ENCODE assay signal across 10 mouse cellular contexts in the genomic region with DNA sequence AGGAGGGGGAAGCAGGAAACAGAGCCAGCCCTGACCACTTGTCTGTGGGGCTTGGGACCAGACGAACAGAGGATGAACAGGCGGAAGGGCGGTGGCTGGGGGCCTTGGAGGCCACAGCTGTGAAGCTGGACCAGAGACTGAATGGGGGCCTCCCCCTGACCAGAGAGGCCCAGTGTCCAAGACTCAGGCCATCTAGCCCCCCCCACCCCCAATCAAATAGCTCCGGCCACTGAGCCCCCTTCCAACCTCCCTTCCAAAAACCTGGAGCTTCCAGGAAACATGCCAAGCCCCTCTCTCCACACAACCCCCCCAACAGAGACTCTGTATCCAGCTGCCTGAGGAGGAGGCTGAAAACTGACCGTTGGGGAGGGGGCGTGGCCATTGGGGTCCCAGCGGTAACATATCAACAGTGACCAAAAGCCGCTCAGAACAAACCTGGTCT. TPM values are rescaled to one million over a fixed set of nuclear protein-coding genes. Genes with fewer than 3 reads are reported as not detected.
DNase-seq lines count a peak whose midpoint lies in the region; ATAC-seq and TF ChIP-seq lines count a peak whose summit lies in the region.
"Had no signal": no experiment of that assay in that cellular context is flagged by ENCODE, and none has a peak within 500 bp of the region (broad histone marks: within the 10 kb centered on the region; RNA-seq: fewer than 3 reads in every experiment).

No protein-coding gene starts in this region.

- peak; percentile 19; the same call in 1 of the 2 replicates for ATAC-seq in heart, postnatal 0 days (ENCODE audit: insufficient read depth, low read depth)
- ATAC-seq in embryonic facial prominence, embryonic 12.5 days (ENCODE audit: insufficient number of reproducible peaks, insufficient read depth, low FRiP score, low TSS enrichment) = 0 out of 2 replicates have a peak, but pooled peaks have one; percentile 4
- ATAC-seq in hindbrain, embryonic 13.5 days (ENCODE audit: low FRiP score) = peak; percentile 12; the same call in 1 of the 2 replicates
- no peak for ATAC-seq in midbrain, embryonic 15.5 days (replicated peaks)

- H3K4me3 ChIP-seq in heart, postnatal 0 days (ENCODE audit: low read depth, low read length) = no peak overlapping the region
- H3K4me3 ChIP-seq in embryonic facial prominence, embryonic 12.5 days = no peak overlapping the region
- no peak overlapping the region for H3K4me3 ChIP-seq in hindbrain, embryonic 13.5 days
- H3K4me3 ChIP-seq in midbrain, embryonic 15.5 days = no peak overlapping the region

- H3K9ac ChIP-seq in heart, postnatal 0 days (replicated peaks; ENCODE audit: low read depth, low read length) = no peak overlapping the region
- H3K9ac ChIP-seq in embryonic facial prominence, embryonic 12.5 days = no peak overlapping the region
- peak overlapping the region; percentile 56 for H3K9ac ChIP-seq in hindbrain, embryonic 13.5 days
- H3K9ac ChIP-seq in midbrain, embryonic 15.5 days = no peak overlapping the region

- DNase-seq in heart, postnatal 0 days (ENCODE audit: low spot score) = no peak
- no peak for DNase-seq in heart, adult 11 months
- DNase-seq in frontal cortex, postnatal 36 days (ENCODE audit: low spot score in 2 of 2) = no peak
- no peak for DNase-seq in urinary bladder, postnatal 10 days (ENCODE audit: low spot score)
- no peak for DNase-seq in adrenal gland, postnatal 14 days
- DNase-seq: heart, postnatal 36 days had no signal

- H3K36me3 ChIP-seq in heart, postnatal 0 days (replicated peaks; ENCODE audit: control insufficient read depth, insufficient read depth, low read length) = no peaks in the 10 kb centered on the region
- 0 out of 2 replicates have a peak, but pooled peaks cover 4% of the 10 kb centered on the region for H3K36me3 ChIP-seq in embryonic facial prominence, embryonic 12.5 days
- H3K36me3 ChIP-seq in hindbrain, embryonic 13.5 days = peaks cover 15% of the 10 kb centered on the region
- no peaks in the 10 kb centered on the region for H3K36me3 ChIP-seq in midbrain, embryonic 15.5 days (replicated peaks)

- 40% methylated on average over 8 of the region's 8 CpGs for WGBS in heart, postnatal 0 days
- 39% methylated on average over 8 of the region's 8 CpGs for WGBS in embryonic facial prominence, embryonic 12.5 days
- WGBS in hindbrain, embryonic 13.5 days = 35% methylated on average over 8 of the region's 8 CpGs
- 27% methylated on average over 8 of the region's 8 CpGs for WGBS in midbrain, embryonic 15.5 days

- TF ChIP-seq CTCF in heart, postnatal 0 days (IDR thresholded peaks at IDR 0.05; ENCODE audit: low read depth) = no peak

- no peak for TF ChIP-seq EP300 in heart, postnatal 0 days (IDR thresholded peaks at IDR 0.05; ENCODE audit: low read depth)

- H3K9me3 ChIP-seq in heart, postnatal 0 days (replicated peaks; ENCODE audit: control insufficient read depth, low read length) = no peaks in the 10 kb centered on the region
- H3K9me3 ChIP-seq in embryonic facial prominence, embryonic 12.5 days = no peaks in the 10 kb centered on the region
- H3K9me3 ChIP-seq in hindbrain, embryonic 13.5 days = no peaks in the 10 kb centered on the region
- H3K9me3 ChIP-seq in midbrain, embryonic 15.5 days = no peaks in the 10 kb centered on the region

- no peak overlapping the region for H3K4me2 ChIP-seq in heart, postnatal 0 days (ENCODE audit: low read depth, low read length)
- no peak overlapping the region for H3K4me2 ChIP-seq in embryonic facial prominence, embryonic 12.5 days (replicated peaks)
- H3K4me2 ChIP-seq in hindbrain, embryonic 13.5 days = 0 out of 2 replicates have a peak overlapping the region, but pooled peaks have one; percentile 10
- 0 out of 2 replicates have a peak overlapping the region, but pooled peaks have one; percentile 1 for H3K4me2 ChIP-seq in midbrain, embryonic 15.5 days

- no peak overlapping the region for H3K27ac ChIP-seq in heart, postnatal 0 days (ENCODE audit: low read depth)
- 0 out of 2 replicates have a peak overlapping the region, but pooled peaks have one; percentile 26 for H3K27ac ChIP-seq in embryonic facial prominence, embryonic 12.5 days
- H3K27ac ChIP-seq in hindbrain, embryonic 13.5 days = peak overlapping the region; percentile 45
- peak overlapping the region; percentile 65 for H3K27ac ChIP-seq in midbrain, embryonic 15.5 days
- H3K27ac ChIP-seq: macrophage had no signal

- peaks cover 4% of the 10 kb centered on the region; the same call in 1 of the 2 replicates for H3K4me1 ChIP-seq in heart, postnatal 0 days (ENCODE audit: control insufficient read depth, insufficient read depth)
- peaks cover 33% of the 10 kb centered on the region for H3K4me1 ChIP-seq in embryonic facial prominence, embryonic 12.5 days
- peaks cover 70% of the 10 kb centered on the region for H3K4me1 ChIP-seq in hindbrain, embryonic 13.5 days (replicated peaks)
- peaks cover 56% of the 10 kb centered on the region for H3K4me1 ChIP-seq in midbrain, embryonic 15.5 days

- H3K27me3 ChIP-seq in heart, postnatal 0 days (ENCODE audit: control insufficient read depth, insufficient read depth, low read length) = peaks cover 38% of the 10 kb centered on the region
- H3K27me3 ChIP-seq in embryonic facial prominence, embryonic 12.5 days = no peaks in the 10 kb centered on the region
- H3K27me3 ChIP-seq in hindbrain, embryonic 13.5 days = no peaks in the 10 kb centered on the region
- no peaks in the 10 kb centered on the region for H3K27me3 ChIP-seq in midbrain, embryonic 15.5 days (replicated peaks)

RNA-seq across cellular contexts. Expression of a gene that starts 24.3 kb away (rescaled TPM):
- 0.31 TPM in 1 of 2 replicates, not detected in the other for total RNA-seq in heart, postnatal 0 days (2014; rRNA removed; ENCODE audit: low replicate concordance)
- 0.38 and 0.41 TPM in 2 replicates for polyA plus RNA-seq in heart, postnatal 0 days (2015; fragmentation: Nextera tagmentation; extraction: Ambion mirVana)
- polyA plus RNA-seq in embryonic facial prominence, embryonic 12.5 days (2016; fragmentation: Nextera tagmentation; extraction: Ambion mirVana) = 13.6 and 14.9 TPM in 2 replicates
- polyA plus RNA-seq in hindbrain, embryonic 13.5 days (2015; fragmentation: Nextera tagmentation; extraction: Ambion mirVana) = 24.4 and 27.8 TPM in 2 replicates
- 28.1 and 32.2 TPM in 2 replicates for polyA plus RNA-seq in midbrain, embryonic 15.5 days (2015; fragmentation: Nextera tagmentation; extraction: Ambion mirVana)
- total RNA-seq in adrenal gland, postnatal 14 days (2021) = 61.2 and 63.2 TPM in 2 replicates
- polyA plus RNA-seq: macrophage had no signal

RNA-seq across cellular contexts. Expression of a gene that starts 27.2 kb away (rescaled TPM):
- 77.1 and 110 TPM in 2 replicates for total RNA-seq in heart, postnatal 0 days (2014; rRNA removed; ENCODE audit: low replicate concordance)
- 104 and 116 TPM in 2 replicates for polyA plus RNA-seq in heart, postnatal 0 days (2015; fragmentation: Nextera tagmentation; extraction: Ambion mirVana)
- 337 and 358 TPM in 2 replicates for polyA plus RNA-seq in embryonic facial prominence, embryonic 12.5 days (2016; fragmentation: Nextera tagmentation; extraction: Ambion mirVana)
- 47.6 and 48.5 TPM in 2 replicates for polyA plus RNA-seq in hindbrain, embryonic 13.5 days (2015; fragmentation: Nextera tagmentation; extraction: Ambion mirVana)
- polyA plus RNA-seq in midbrain, embryonic 15.5 days (2015; fragmentation: Nextera tagmentation; extraction: Ambion mirVana) = 37.5 and 40.3 TPM in 2 replicates
- total RNA-seq in adrenal gland, postnatal 14 days (2021) = 56.9 and 60.2 TPM in 2 replicates

RNA-seq across cellular contexts. Expression of a gene that starts 32.4 kb away (rescaled TPM):
- total RNA-seq in heart, postnatal 0 days (2014; rRNA removed; ENCODE audit: low replicate concordance) = 5.8 and 12.7 TPM in 2 replicates
- 4.0 and 4.3 TPM in 2 replicates for polyA plus RNA-seq in heart, postnatal 0 days (2015; fragmentation: Nextera tagmentation; extraction: Ambion mirVana)
- polyA plus RNA-seq in embryonic facial prominence, embryonic 12.5 days (2016; fragmentation: Nextera tagmentation; extraction: Ambion mirVana) = 29.0 and 33.7 TPM in 2 replicates
- 92.0 and 95.2 TPM in 2 replicates for polyA plus RNA-seq in hindbrain, embryonic 13.5 days (2015; fragmentation: Nextera tagmentation; extraction: Ambion mirVana)
- 121 and 122 TPM in 2 replicates for polyA plus RNA-seq in midbrain, embryonic 15.5 days (2015; fragmentation: Nextera tagmentation; extraction: Ambion mirVana)
- total RNA-seq in adrenal gland, postnatal 14 days (2021) = 3.5 and 6.9 TPM in 2 replicates

RNA-seq across cellular contexts. Expression of a gene that starts 40.8 kb away (rescaled TPM):
- 49.6 and 49.8 TPM in 2 replicates for total RNA-seq in heart, postnatal 0 days (2014; rRNA removed; ENCODE audit: low replicate concordance)
- 38.9 and 40.2 TPM in 2 replicates for polyA plus RNA-seq in heart, postnatal 0 days (2015; fragmentation: Nextera tagmentation; extraction: Ambion mirVana)
- 84.9 and 87.8 TPM in 2 replicates for polyA plus RNA-seq in embryonic facial prominence, embryonic 12.5 days (2016; fragmentation: Nextera tagmentation; extraction: Ambion mirVana)
- polyA plus RNA-seq in hindbrain, embryonic 13.5 days (2015; fragmentation: Nextera tagmentation; extraction: Ambion mirVana) = 63.0 and 66.8 TPM in 2 replicates
- polyA plus RNA-seq in midbrain, embryonic 15.5 days (2015; fragmentation: Nextera tagmentation; extraction: Ambion mirVana) = 59.1 and 64.6 TPM in 2 replicates
- 30.1 and 34.1 TPM in 2 replicates for total RNA-seq in adrenal gland, postnatal 14 days (2021)

RNA-seq across cellular contexts. Expression of a gene that starts 50.4 kb away (rescaled TPM):
- total RNA-seq in heart, postnatal 0 days (2014; rRNA removed; ENCODE audit: low replicate concordance) = 81.6 and 121 TPM in 2 replicates
- polyA plus RNA-seq in heart, postnatal 0 days (2015; fragmentation: Nextera tagmentation; extraction: Ambion mirVana) = 161 and 165 TPM in 2 replicates
- polyA plus RNA-seq in embryonic facial prominence, embryonic 12.5 days (2016; fragmentation: Nextera tagmentation; extraction: Ambion mirVana) = 117 and 122 TPM in 2 replicates
- polyA plus RNA-seq in hindbrain, embryonic 13.5 days (2015; fragmentation: Nextera tagmentation; extraction: Ambion mirVana) = 301 and 303 TPM in 2 replicates
- polyA plus RNA-seq in midbrain, embryonic 15.5 days (2015; fragmentation: Nextera tagmentation; extraction: Ambion mirVana) = 295 and 308 TPM in 2 replicates
- total RNA-seq in adrenal gland, postnatal 14 days (2021) = 106 and 110 TPM in 2 replicates

Comparison
In these comparisons a context has a peak if more than half of its experiments do, and no peak if none do; other contexts are left out.
1. H3K4me2 ChIP-seq: peak in hindbrain, embryonic 13.5 days (single experiment) and midbrain, embryonic 15.5 days (single experiment); none in heart, postnatal 0 days (single experiment) and embryonic facial prominence, embryonic 12.5 days (single experiment).
2. RNA of a gene that starts 24.3 kb away (polyA plus RNA-seq): 28.1 to 32.2 TPM in midbrain, embryonic 15.5 days, 24.4 to 27.8 TPM in hindbrain, embryonic 13.5 days and 13.6 to 14.9 TPM in embryonic facial prominence, embryonic 12.5 days; 0.38 to 0.41 TPM in heart, postnatal 0 days; every median in the first group is over 10 times any median in the second.